Mouse (Mus musculus): Measurements from ENCODE around the gene Clip4.
"Not testable (repeated sequence)": the region's sequence is repeated elsewhere in the genome, so short reads cannot be mapped to it uniquely, and the experiment has no call there.

Clip4 gene

GRCm38 (mm10) chr17:71768173-71768572 lies at the start of gene Clip4:
Clip4 (plus strand) TSS chr17:71768473.
- DNase-seq (ENCODE audit: low read depth, low spot score), result not testable (repeated sequence)

- no peak for DNase-seq (ENCODE audit: low read depth, low spot score)
These were observed 47.8 kb upstream of the Clip4 start for GRCm38 (mm10) chr17:71720434-71720833.

- DNase-seq (ENCODE audit: low read depth, low spot score), result no peak
These were observed 47.3 kb upstream of the Clip4 start for GRCm38 (mm10) chr17:71721019-71721418.

DNA sequence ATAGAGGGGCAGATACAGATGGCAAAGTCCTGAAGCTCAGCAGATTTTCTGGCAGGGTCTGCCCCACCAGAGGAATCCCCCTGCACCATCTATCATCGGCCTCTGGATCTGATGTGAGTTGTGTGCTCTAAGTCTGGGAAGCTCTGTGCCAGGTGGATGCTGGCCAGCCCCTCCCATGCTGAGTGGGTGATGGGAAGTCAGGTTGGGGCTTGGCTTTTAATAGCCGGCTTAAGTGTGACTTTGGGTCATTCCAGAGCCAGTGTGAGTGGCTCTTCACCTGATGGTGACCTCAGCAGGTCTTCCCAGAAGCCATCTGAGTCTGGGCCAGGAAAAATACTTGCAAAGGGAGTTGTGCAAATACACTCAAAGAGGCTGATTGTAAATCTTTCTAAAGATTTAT lies 37.6 kb upstream of the Clip4 start:
- no peak for DNase-seq (ENCODE audit: low read depth, low spot score)

DNA sequence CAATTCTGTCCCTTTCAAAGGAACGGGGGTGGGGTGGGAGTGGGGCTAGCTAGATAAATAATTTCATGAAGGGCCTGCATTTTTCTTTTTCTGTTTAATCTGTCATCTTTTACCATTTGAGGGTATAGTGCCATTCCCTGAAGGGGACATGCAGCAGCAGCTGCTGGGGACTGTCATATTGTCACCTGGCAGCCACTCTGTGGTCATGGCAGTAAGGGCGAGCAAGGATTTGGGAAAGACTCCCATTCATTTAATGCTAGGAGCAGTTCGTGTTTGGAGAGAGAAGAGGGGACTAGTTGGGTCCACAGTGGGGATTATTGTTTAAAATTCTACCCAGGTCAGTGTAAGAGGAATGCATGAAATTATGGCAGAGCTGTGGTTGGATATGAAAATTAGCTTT lies 31.8 kb upstream of the Clip4 start:
- no peak for DNase-seq (ENCODE audit: low read depth, low spot score)

- DNase-seq (ENCODE audit: low read depth, low spot score), result no peak
These were observed 26.1 kb upstream of the Clip4 start for GRCm38 (mm10) chr17:71742156-71742555.

- no peak for DNase-seq (ENCODE audit: low read depth, low spot score)
These were observed 25.3 kb upstream of the Clip4 start for GRCm38 (mm10) chr17:71742935-71743334.

GRCm38 (mm10) chr17:71746114-71746513 lies 22.2 kb upstream of the Clip4 start:
- DNase-seq (ENCODE audit: low read depth, low spot score), result no peak

- DNase-seq (ENCODE audit: low read depth, low spot score), result no peak
These were observed 20.7 kb upstream of the Clip4 start for GRCm38 (mm10) chr17:71747561-71747960.

DNA sequence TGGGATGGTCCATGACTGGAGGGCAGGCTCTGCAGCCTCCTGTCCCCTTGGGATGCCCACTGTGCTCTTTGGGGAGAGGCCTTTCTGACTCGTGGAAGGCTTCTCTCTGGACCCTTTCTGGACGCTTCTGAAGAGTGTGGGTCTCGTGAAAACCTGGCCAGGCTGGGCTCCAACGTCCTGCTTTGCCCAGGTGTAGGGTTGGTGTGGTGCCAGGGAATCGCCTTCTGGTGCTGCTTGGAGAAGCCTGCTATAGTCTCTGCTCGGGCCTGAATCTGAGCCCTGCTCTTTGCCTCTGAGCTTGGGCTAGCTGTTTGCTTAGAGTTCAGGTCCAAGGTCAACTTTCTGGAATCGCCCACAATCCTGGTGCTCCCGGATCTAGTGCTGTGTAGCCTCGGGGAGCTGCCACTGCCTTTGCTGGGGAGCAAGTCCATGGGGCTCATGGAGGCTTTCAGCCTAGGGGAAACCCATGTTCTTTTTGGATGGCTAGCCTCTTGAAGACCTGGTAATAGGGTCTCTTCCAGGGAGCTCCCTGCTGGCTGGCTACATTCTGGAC lies 18.6 kb upstream of the Clip4 start:
- DNase-seq (ENCODE audit: low read depth, low spot score), result no peak

- no peak for DNase-seq (ENCODE audit: low read depth, low spot score)
These were observed 15.4 kb upstream of the Clip4 start, which contains the start of gene Pcare for GRCm38 (mm10) chr17:71752831-71753230. Pcare (minus strand) TSS chr17:71752894.

GRCm38 (mm10) chr17:71760536-71760935 lies 7.7 kb upstream of the Clip4 start:
- no peak for DNase-seq (ENCODE audit: low read depth, low spot score)

DNA sequence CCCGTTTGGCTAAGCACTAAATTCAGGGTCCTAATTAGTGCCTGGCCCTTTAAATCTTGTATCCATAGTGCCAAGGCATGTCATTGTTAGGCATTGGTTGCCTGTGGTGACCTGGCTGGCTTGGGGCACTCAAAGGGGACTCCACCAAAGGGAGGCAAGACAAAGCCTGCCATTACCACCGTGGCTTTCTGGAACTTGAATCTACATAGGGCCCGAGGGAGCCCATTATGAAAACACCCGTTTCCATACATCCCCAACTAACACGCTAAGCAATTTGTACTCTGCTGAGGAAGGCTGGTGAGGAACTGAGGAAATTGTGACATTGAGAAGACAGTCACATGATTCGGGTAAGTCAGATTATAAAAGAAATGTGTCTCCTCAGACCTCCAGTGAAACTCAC lies 1.3 kb downstream of the Clip4 start:
- no peak for DNase-seq (ENCODE audit: low read depth, low spot score)

DNA sequence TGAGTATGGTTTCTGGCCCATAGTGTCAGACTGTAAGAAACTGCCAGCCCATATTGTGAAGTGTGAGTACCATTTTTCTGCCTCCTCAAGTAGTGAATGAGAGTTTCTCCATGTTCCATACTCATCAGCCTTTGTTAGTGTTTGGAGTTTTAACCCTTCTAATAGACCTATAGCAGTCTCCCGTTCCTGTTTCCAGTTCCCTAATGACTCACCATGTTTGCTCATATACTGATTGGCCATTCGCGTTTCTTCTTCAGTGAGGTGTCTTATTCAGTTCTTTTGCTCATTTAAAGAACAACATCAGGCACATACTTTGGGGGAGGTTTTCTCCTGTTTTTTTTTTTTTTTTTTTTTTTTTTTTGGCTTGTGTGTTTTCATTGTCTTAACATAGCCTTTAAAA lies 2.4 kb downstream of the Clip4 start:
- no peak for DNase-seq (ENCODE audit: low read depth, low spot score)

- DNase-seq (ENCODE audit: low read depth, low spot score), result no peak
These were observed 5.9 kb downstream of the Clip4 start for GRCm38 (mm10) chr17:71774173-71774572.

GRCm38 (mm10) chr17:71775279-71775678 lies 7.0 kb downstream of the Clip4 start:
- no peak for DNase-seq (ENCODE audit: low read depth, low spot score)

GRCm38 (mm10) chr17:71778696-71779095 lies 10.4 kb downstream of the Clip4 start:
- DNase-seq (ENCODE audit: low read depth, low spot score), result peak; percentile 59

- no peak for DNase-seq (ENCODE audit: low read depth, low spot score)
These were observed 12.2 kb downstream of the Clip4 start for GRCm38 (mm10) chr17:71780490-71780889.

DNA sequence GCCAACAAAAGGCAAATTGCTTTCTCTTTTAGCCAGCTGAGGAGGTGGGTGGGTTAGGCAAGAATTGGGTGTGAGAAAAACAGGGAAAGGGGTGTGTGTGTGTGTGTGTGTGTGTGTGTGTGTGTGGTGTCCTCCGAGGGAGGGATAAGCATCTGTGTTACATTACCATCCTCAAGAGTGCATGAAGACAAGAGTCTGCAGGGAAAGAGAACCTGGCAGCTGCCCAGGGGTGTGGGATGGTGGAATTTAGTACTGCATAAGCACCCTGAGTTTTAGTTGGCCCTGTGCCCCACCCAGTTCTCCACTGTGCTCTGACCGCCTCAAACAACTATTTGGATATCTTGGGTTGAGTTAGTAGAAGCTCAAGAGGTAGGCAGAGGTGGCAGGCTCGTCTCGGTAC lies 12.7 kb downstream of the Clip4 start:
- no peak for DNase-seq (ENCODE audit: low read depth, low spot score)

DNA sequence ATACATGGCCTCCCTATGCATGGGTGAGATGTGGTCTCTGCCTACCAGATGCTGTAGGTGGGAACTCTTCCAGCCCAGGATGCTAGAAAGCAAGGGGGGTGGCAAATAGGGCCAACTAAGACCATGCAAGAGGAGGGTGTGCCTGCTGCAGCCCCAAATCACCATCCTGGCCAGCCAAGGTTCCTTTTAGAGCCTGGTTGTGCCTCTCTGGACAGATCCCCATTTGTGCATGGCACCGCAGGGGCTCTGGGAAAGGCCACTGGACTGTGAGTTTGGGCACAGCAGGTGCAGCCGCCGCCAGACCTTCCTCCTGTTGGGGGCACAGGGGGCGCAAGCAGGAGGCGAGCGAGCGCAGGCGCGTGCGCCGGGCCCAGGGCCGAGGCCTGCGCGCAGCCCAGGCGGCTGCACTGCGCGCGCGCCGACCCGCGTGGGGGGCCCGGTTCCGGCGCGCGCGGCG lies 14.0 kb downstream of the Clip4 start:
- DNase-seq (ENCODE audit: low read depth, low spot score), result no peak

DNA sequence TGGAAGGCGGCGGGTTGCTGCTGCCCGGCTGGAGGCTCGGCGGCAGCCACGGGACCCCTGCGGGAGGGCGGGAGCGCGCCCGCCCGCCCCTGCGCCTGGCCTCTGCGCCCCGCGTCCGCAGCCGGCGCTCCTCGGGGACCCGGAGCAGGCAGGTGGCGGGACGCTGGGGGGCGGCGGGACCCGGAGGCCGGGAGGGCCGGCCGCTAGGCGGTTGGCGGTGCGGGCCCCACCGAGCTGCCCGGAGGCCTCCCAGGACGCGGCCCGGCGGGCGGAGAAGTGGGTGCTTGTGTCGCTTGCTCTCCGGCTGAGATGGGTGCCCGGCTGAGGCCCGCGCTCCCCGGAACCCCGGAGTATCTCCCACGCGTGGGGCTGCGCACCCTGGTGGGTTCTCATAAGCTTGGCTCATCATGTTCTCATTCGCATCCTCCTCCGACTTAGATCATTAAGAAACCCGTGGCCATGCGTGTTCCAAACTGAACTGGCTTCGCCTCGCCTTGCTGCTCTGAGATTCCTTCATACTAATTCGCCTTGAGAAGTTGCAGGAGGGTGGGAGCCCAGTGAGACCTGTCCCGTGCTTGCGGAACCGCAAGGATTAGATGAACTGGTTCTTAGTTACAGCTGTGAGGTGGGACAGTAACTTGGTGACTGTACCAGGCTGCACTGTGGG lies 14.6 kb downstream of the Clip4 start:
- DNase-seq (ENCODE audit: low read depth, low spot score), result peak; percentile 64

DNA sequence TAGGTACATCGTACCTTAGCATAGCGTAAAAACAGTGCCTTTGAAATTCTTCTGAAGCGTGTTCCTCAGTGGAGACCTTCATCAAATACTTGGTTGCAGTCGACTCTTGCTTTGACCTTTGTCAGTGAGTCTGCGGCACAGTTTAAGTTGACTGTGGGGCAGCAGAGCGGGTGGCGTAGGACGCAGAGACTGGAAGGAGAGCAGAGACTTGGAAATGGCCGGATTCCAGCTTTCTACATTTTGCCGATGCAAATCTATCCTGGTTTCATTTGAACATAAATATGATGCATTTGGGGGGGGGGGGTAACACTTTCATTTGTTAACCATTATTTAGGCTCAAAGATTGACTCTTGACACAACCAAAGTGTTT lies 15.1 kb downstream of the Clip4 start:
- no peak for DNase-seq (ENCODE audit: low read depth, low spot score)

- DNase-seq (ENCODE audit: low read depth, low spot score), result peak; percentile 39
These were observed 18.2 kb downstream of the Clip4 start for GRCm38 (mm10) chr17:71786456-71786855.

- no peak for DNase-seq (ENCODE audit: low read depth, low spot score)
These were observed 22.8 kb downstream of the Clip4 start for GRCm38 (mm10) chr17:71791109-71791508.
